Mouse (Mus musculus) neural tube, embryonic 10.5 days (tissue): ENCODE results near the gene Med12l.
A peak's percentile ranks its signal among the peaks of the same experiment; 100 is the strongest.

Experiments
- DNase-seq: peaks from one replicate; pipeline ENCODE4 v3.0.0-alpha.2; 2017; ENCODE audit warnings: low spot score; ENCODE audit errors: extremely low spot score

Gene Med12l

GRCm38 (mm10) chr3:59304944-59305343 lies 299.3 kb downstream of the Med12l start:
- no peak for DNase-seq

- DNase-seq: no peak
Measured at GRCm38 (mm10) chr3:59305518-59305917, 299.9 kb downstream of the Med12l start.

- no peak for DNase-seq
Measured at GRCm38 (mm10) chr3:59312610-59313009, 307.0 kb downstream of the Med12l start.

DNA sequence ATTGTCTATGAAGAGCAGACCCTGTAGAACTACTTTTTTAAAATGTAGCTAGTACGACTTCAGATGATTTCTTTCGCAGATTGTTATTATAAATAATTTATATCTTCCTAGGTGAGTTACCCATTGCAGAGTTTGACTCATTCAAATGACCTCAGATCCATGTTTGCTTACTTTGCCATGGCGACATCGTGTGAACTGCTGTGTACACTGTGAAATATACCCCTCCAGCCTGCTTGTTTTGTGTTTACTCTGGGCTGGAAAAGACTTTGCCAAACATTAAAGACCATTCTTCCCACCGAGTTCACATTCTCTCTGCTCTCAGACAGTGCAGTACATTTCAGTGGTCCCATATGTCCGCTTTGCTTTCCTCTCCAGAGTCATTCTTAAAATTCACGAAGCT lies 310.5 kb downstream of the Med12l start:
- no peak for DNase-seq

GRCm38 (mm10) chr3:59321278-59321876 lies 315.8 kb downstream of the Med12l start:
- DNase-seq: peak; percentile 43

DNA sequence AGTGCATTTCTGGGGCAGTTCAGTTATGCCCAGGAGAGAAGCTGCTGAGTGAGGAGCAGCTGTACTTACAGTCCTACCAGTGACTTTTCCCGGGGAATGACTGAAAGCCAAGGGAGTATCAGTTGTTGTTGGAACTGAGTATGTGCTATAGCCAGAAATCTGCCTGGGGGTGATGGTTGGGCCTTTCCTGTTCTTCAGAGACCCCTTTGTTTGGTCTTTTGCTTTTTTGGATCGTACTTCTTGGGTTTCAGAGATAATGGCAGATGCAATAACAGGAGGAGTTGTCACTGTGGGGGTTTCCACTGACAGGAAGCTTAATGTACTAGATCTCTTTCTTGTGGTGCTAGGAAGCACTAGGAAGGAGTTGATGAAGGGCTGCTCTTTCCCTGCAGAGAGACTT lies 322.9 kb downstream of the Med12l start:
- DNase-seq: no peak

- no peak for DNase-seq
Measured at GRCm38 (mm10) chr3:59341647-59342427, 336.2 kb downstream of the Med12l start.

- DNase-seq: no peak
Measured at GRCm38 (mm10) chr3:59343026-59343425, 337.4 kb downstream of the Med12l start.

GRCm38 (mm10) chr3:59344065-59344905 lies 338.7 kb downstream of the Med12l start, which contains the start of gene Igsf10:
Gene Igsf10 (minus strand): TSS chr3:59344394.
- peak; percentile 84 for DNase-seq

DNA sequence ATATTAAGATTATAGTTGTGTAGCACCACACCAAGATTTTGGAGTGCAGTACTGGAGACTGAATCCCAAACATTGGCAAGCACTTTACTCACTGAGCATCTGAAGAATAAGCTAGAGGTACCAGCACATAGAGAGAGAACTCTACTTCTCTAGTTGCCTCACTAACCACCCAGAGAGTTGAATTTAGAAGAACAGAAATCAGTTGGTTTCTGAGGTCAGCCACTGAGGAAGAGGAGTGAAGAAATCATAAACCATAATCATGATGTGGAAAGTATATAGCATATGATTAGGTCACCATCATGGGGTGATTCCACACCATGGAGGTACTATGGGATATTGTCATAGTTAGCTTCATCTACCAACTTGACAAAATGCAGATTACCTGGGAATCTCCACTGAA lies 346.1 kb downstream of the Med12l start:
- no peak for DNase-seq

- DNase-seq: no peak
Measured at GRCm38 (mm10) chr3:59354156-59354555, 348.5 kb downstream of the Med12l start.

DNA sequence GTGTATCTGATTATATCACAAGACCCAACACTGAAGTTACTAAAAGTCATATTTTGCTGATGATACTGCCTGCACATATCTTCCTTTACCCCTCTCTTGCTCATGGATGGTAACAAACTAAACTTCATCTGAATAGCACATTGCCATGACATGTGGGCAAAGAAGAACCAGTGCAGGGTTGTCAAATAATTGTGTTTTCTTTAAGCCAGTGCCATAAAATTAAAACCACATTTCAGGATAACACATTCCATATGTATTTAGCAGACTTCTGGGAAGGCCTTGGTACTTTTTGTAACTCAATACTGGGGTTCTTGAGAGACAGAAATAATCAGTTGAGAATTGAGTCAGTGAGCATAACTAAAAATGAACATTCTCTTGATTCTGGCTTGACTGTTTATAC lies 354.5 kb downstream of the Med12l start:
- no peak for DNase-seq

DNA sequence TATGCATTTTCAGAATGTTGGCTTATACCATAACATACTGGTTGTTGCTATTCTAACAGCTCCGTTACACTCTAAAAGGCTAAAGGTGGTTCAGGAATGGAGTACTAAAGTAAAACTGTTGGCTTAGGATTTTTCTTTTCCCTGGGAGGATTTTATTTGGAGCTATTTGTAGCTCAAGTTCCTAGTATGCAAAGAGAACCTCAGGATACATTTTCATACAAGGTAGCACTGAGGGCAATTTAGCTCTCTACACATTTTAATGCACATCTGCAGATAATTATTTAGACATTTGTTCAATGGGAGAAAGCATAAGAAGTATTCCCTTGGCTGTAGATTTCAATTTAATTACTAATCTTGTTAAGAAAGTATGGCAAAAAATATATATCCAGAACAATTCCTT lies 356.3 kb downstream of the Med12l start:
- DNase-seq: no peak
